Comparison of ENCODE assay signal across 21 mouse cellular contexts in genomic region chr8:86706756-86707155, GRCm38 (mm10). TPM values are rescaled to one million over a fixed set of nuclear protein-coding genes. Genes with fewer than 3 reads are reported as not detected.
A peak's percentile ranks its signal among the peaks of the same experiment; 100 is the strongest.
DNase-seq lines count a peak whose midpoint lies in the region; ATAC-seq and TF ChIP-seq lines count a peak whose summit lies in the region.
"Had no signal": no experiment of that assay in that cellular context is flagged by ENCODE, and none has a peak within 500 bp of the region (broad histone marks: within the 10 kb centered on the region; RNA-seq: fewer than 3 reads in every experiment).

No protein-coding gene starts in this region.

- TF ChIP-seq POLR2A in cortical plate, adult 2 months (IDR thresholded peaks at IDR 0.05; ENCODE audit: extremely low read depth, insufficient read depth, low read length), result no peak
- TF ChIP-seq POLR2A in thymus, adult 2 months (IDR thresholded peaks at IDR 0.05; ENCODE audit: control insufficient read depth, extremely low read depth, insufficient read depth, low read length, poor library complexity), result no peak

- no peaks in the 10 kb centered on the region for H3K27me3 ChIP-seq in liver, embryonic 11.5 days (replicated peaks; ENCODE audit: control insufficient read depth, insufficient read depth, low read length)
- no peaks in the 10 kb centered on the region for H3K27me3 ChIP-seq in liver, postnatal 0 days (ENCODE audit: insufficient read depth, low read length)
- no peaks in the 10 kb centered on the region for H3K27me3 ChIP-seq in thymus, adult 2 months (ENCODE audit: control insufficient read depth, insufficient read depth, low read length)
- no peaks in the 10 kb centered on the region for H3K27me3 ChIP-seq in kidney, embryonic 16.5 days (ENCODE audit: insufficient read depth, low read length)
- H3K27me3 ChIP-seq: heart, embryonic 13.5 days; hindbrain, embryonic 15.5 days; kidney, embryonic 15.5 days; limb, embryonic 15.5 days; Patski had no signal

- no peak for TF ChIP-seq EP300 in liver, postnatal 0 days (IDR thresholded peaks at IDR 0.05; ENCODE audit: low read depth)

- WGBS in liver, embryonic 11.5 days, result 63% methylated on average over 5 of the region's 5 CpGs
- 67% methylated on average over 5 of the region's 5 CpGs for WGBS in liver, postnatal 0 days (ENCODE audit: insufficient replicate concordance)
- 51% methylated on average over 5 of the region's 5 CpGs for WGBS in thymus, adult 2 months
- 55% methylated on average over 5 of the region's 5 CpGs for WGBS in kidney, embryonic 16.5 days

- ATAC-seq in liver, embryonic 11.5 days (replicated peaks; ENCODE audit: low FRiP score), result no peak
- ATAC-seq in liver, postnatal 0 days, result no peak
- ATAC-seq in kidney, embryonic 16.5 days (ENCODE audit: low FRiP score, low TSS enrichment), result no peak
- ATAC-seq: activated CD4-positive, CD25-positive, alpha-beta regulatory T cell, adult 4 months; intestine, postnatal 0 days; Patski had no signal

- no peak for DNase-seq in liver, embryonic 11.5 days (ENCODE audit: low spot score)
- no peak for DNase-seq in liver, postnatal 0 days
- DNase-seq in thymus, adult 2 months, result peak; percentile 41
- no peak for DNase-seq in right cerebral cortex, postnatal 36 days (ENCODE audit: low spot score in 2 of 2)
- no peak for DNase-seq in ovary, postnatal 14 days (ENCODE audit: low spot score)
- DNase-seq: adrenal gland, postnatal 14 days; cerebellum, adult 2 months; gastrocnemius, postnatal 10 days; heart, adult 18-20 months; heart, postnatal 36 days had no signal

- no peak overlapping the region for H3K4me3 ChIP-seq in liver, embryonic 11.5 days (ENCODE audit: low read depth, low read length)
- H3K4me3 ChIP-seq in liver, postnatal 0 days (ENCODE audit: low read depth, low read length), result no peak overlapping the region
- H3K4me3 ChIP-seq in cortical plate, adult 2 months (ENCODE audit: insufficient read depth, low read length), result no peak overlapping the region
- no peak overlapping the region for H3K4me3 ChIP-seq in thymus, adult 2 months (ENCODE audit: control insufficient read depth, insufficient read depth, low read length)
- H3K4me3 ChIP-seq in kidney, embryonic 16.5 days (ENCODE audit: low read length), result no peak overlapping the region
- H3K4me3 ChIP-seq: embryonic facial prominence, embryonic 10.5 days; heart, embryonic 13.5 days; hindbrain, embryonic 15.5 days; kidney, embryonic 15.5 days; limb, embryonic 15.5 days had no signal

- no peaks in the 10 kb centered on the region; the same call in 1 of the 2 replicates for H3K36me3 ChIP-seq in liver, embryonic 11.5 days (ENCODE audit: control insufficient read depth, insufficient read depth, low read length)
- peaks cover 39% of the 10 kb centered on the region for H3K36me3 ChIP-seq in liver, postnatal 0 days (replicated peaks; ENCODE audit: insufficient read depth, low read length)
- no peaks in the 10 kb centered on the region for H3K36me3 ChIP-seq in thymus, adult 2 months (ENCODE audit: control insufficient read depth, insufficient read depth, low read length)
- peaks cover 4% of the 10 kb centered on the region; the same call in 1 of the 2 replicates for H3K36me3 ChIP-seq in kidney, embryonic 16.5 days (ENCODE audit: insufficient read depth, low read length)

- H3K27ac ChIP-seq in liver, embryonic 11.5 days (ENCODE audit: low read depth, low read length), result peak overlapping the region; percentile 32
- no peak overlapping the region for H3K27ac ChIP-seq in liver, postnatal 0 days (ENCODE audit: low read depth)
- H3K27ac ChIP-seq in cortical plate, adult 2 months (ENCODE audit: insufficient read depth, low read length), result peak overlapping the region; percentile 62; the same call in 1 of the 2 replicates
- peak overlapping the region; percentile 79 for H3K27ac ChIP-seq in thymus, adult 2 months (ENCODE audit: control insufficient read depth, insufficient read depth, low read length)
- H3K27ac ChIP-seq in kidney, embryonic 16.5 days (ENCODE audit: low read length), result no peak overlapping the region
- H3K27ac ChIP-seq: embryonic facial prominence, embryonic 10.5 days; heart, embryonic 13.5 days; hindbrain, embryonic 15.5 days; kidney, embryonic 15.5 days; limb, embryonic 15.5 days had no signal

- H3K4me2 ChIP-seq in liver, embryonic 11.5 days, result no peak overlapping the region
- no peak overlapping the region for H3K4me2 ChIP-seq in liver, postnatal 0 days (ENCODE audit: low read depth, low read length)
- no peak overlapping the region for H3K4me2 ChIP-seq in kidney, embryonic 16.5 days (replicated peaks; ENCODE audit: low read depth, low read length)
- H3K4me2 ChIP-seq: heart, embryonic 13.5 days; hindbrain, embryonic 15.5 days; kidney, embryonic 15.5 days; limb, embryonic 15.5 days; midbrain, embryonic 11.5 days had no signal

- H3K4me1 ChIP-seq in liver, embryonic 11.5 days (replicated peaks; ENCODE audit: control insufficient read depth, insufficient read depth, low read length), result peaks cover 23% of the 10 kb centered on the region
- H3K4me1 ChIP-seq in liver, postnatal 0 days (ENCODE audit: insufficient read depth), result peaks cover 9% of the 10 kb centered on the region
- H3K4me1 ChIP-seq in cortical plate, adult 2 months (ENCODE audit: control insufficient read depth, insufficient read depth, low read length), result peaks cover 5% of the 10 kb centered on the region
- H3K4me1 ChIP-seq in thymus, adult 2 months (replicated peaks; ENCODE audit: control insufficient read depth, insufficient read depth, low read length), result peaks cover 36% of the 10 kb centered on the region
- H3K4me1 ChIP-seq in kidney, embryonic 16.5 days (ENCODE audit: insufficient read depth, low read length), result no peaks in the 10 kb centered on the region
- H3K4me1 ChIP-seq: heart, embryonic 13.5 days; hindbrain, embryonic 15.5 days; kidney, embryonic 15.5 days; limb, embryonic 15.5 days had no signal

- no peak overlapping the region for H3K9ac ChIP-seq in liver, embryonic 11.5 days (ENCODE audit: low read depth, low read length)
- H3K9ac ChIP-seq in liver, postnatal 0 days (replicated peaks), result no peak overlapping the region
- H3K9ac ChIP-seq in kidney, embryonic 16.5 days (replicated peaks; ENCODE audit: low read length), result no peak overlapping the region
- H3K9ac ChIP-seq: heart, embryonic 13.5 days; hindbrain, embryonic 15.5 days; kidney, embryonic 15.5 days; limb, embryonic 15.5 days had no signal

- TF ChIP-seq CTCF in liver, postnatal 0 days (IDR thresholded peaks at IDR 0.05; ENCODE audit: low read depth), result no peak
- TF ChIP-seq CTCF in cortical plate, adult 2 months (IDR thresholded peaks at IDR 0.05; ENCODE audit: extremely low read depth, insufficient read depth, low read length), result no peak
- 0 out of 2 replicates have a peak, but pooled peaks have one; percentile 22 for TF ChIP-seq CTCF in thymus, adult 2 months (IDR thresholded peaks at IDR 0.05; ENCODE audit: borderline replicate concordance, control insufficient read depth, extremely low read depth, insufficient read depth, low read length, poor library complexity)

- no peaks in the 10 kb centered on the region for H3K9me3 ChIP-seq in liver, embryonic 11.5 days (ENCODE audit: control insufficient read depth, low read length)
- H3K9me3 ChIP-seq in liver, postnatal 0 days (ENCODE audit: low read length), result no peaks in the 10 kb centered on the region
- H3K9me3 ChIP-seq in kidney, embryonic 16.5 days (ENCODE audit: low read length), result no peaks in the 10 kb centered on the region
- H3K9me3 ChIP-seq: embryonic facial prominence, embryonic 10.5 days; heart, embryonic 13.5 days; hindbrain, embryonic 15.5 days; kidney, embryonic 15.5 days; limb, embryonic 15.5 days had no signal

RNA-seq across cellular contexts. Expression of gene Gm10638, which starts 38.7 kb away (rescaled TPM):
- polyA plus RNA-seq in liver, embryonic 11.5 days (2014; fragmentation: Nextera tagmentation; extraction: Ambion mirVana), result 1.1 and 1.4 TPM in 2 replicates
- 1.7 and 1.8 TPM in 2 replicates for polyA plus RNA-seq in liver, postnatal 0 days (2015; fragmentation: Nextera tagmentation; extraction: Ambion mirVana)
- 1.6 and 2.2 TPM in 2 replicates for polyA plus RNA-seq in cortical plate, adult 2 months (2012; rRNA removed)
- 1.8 and 2.2 TPM in 2 replicates for polyA plus RNA-seq in thymus, adult 2 months (2012; rRNA removed)
- polyA plus RNA-seq in kidney, embryonic 16.5 days (2015; fragmentation: Nextera tagmentation; extraction: Ambion mirVana), result 2.6 and 3.5 TPM in 2 replicates
- polyA plus RNA-seq: activated CD4-positive, CD25-positive, alpha-beta regulatory T cell, adult 4 months had no signal

RNA-seq across cellular contexts. Expression of gene Siah1a, which starts 39.0 kb away (rescaled TPM):
- 26.7 and 28.0 TPM in 2 replicates for polyA plus RNA-seq in liver, embryonic 11.5 days (2014; fragmentation: Nextera tagmentation; extraction: Ambion mirVana)
- polyA plus RNA-seq in liver, postnatal 0 days (2015; fragmentation: Nextera tagmentation; extraction: Ambion mirVana), result 11.7 and 13.7 TPM in 2 replicates
- 31.0 and 32.1 TPM in 2 replicates for polyA plus RNA-seq in cortical plate, adult 2 months (2012; rRNA removed)
- polyA plus RNA-seq in thymus, adult 2 months (2012; rRNA removed), result 32.6 and 35.7 TPM in 2 replicates
- 31.7 and 40.1 TPM in 2 replicates for polyA plus RNA-seq in kidney, embryonic 16.5 days (2015; fragmentation: Nextera tagmentation; extraction: Ambion mirVana)

Comparison
In these comparisons a context has a peak if more than half of its experiments do, and no peak if none do; other contexts are left out.
1. H3K27ac ChIP-seq: peak in liver, embryonic 11.5 days (single experiment), cortical plate, adult 2 months (single experiment) and thymus, adult 2 months (single experiment); none in liver, postnatal 0 days (single experiment) and kidney, embryonic 16.5 days (single experiment).